Mouse (Mus musculus): ENCODE data around the gene Nmnat2.

GRCm38 (mm10) chr1:152954167-152954566, 626 bp upstream of the Nmnat2 start:
- no peak for TF ChIP-seq GATA1 (IDR thresholded peaks at IDR 0.05; ENCODE audit: borderline replicate concordance, low read length)
- TF ChIP-seq FLI1 (IDR thresholded peaks at IDR 0.05; ENCODE audit: low read length): no peak

Measured in megakaryocyte, embryonic 14.5 days (primary cell).